In the genomic region with DNA sequence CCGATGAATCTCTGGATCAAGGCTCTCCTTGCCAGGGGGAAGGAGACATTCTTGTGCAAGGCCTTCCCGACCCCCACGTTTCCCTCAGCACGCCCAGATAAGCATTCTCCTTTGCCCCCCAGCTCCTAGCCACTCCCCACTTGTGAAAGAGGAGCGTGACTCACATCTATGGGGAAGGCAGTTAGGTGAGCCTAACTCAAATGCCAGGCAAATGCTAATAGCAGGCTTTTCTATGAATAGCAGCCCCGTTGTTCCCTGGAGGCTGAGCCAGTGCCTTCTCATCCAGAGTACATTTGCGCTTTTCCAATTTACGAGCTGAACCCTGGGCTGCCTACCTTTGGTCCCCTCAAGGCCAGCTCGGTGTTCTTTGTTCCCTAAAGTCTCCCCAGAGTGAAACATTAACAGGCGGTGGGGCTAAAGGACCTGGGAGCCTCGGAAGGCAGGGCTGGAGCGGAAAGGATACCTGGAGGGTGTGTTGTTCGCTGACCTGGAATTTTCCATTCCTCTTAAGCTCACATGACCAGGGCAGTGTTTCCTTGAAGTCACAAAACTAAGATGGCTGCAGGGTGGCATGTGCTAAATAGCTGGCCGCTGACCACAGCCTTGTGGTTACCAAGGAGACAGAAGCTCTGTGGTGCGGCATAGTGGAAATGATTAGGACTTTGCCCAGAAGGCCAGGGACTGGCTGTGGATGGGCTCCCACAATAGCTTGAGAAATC, we compare ENCODE assay signal across 8 mouse cellular contexts.
A peak's percentile ranks its signal among the peaks of the same experiment; 100 is the strongest.
DNase-seq lines count a peak whose midpoint lies in the region; ATAC-seq lines count a peak whose summit lies in the region.

No protein-coding gene starts in this region.

- H3K4me3 ChIP-seq in liver, embryonic 16.5 days (ENCODE audit: low read depth, low read length): no peak overlapping the region

- no peaks in the 10 kb centered on the region for H3K36me3 ChIP-seq in liver, embryonic 16.5 days (ENCODE audit: control insufficient read depth, insufficient read depth)

- H3K9me3 ChIP-seq in liver, embryonic 16.5 days (replicated peaks; ENCODE audit: control insufficient read depth, low read length): no peaks in the 10 kb centered on the region

- no peak overlapping the region for H3K9ac ChIP-seq in liver, embryonic 16.5 days (ENCODE audit: low read depth, low read length)

- H3K27ac ChIP-seq in liver, embryonic 16.5 days (ENCODE audit: low read length): peak overlapping the region; percentile 81

- peak; percentile 80 for ATAC-seq in liver, embryonic 16.5 days (ENCODE audit: low read depth)
- no peak for ATAC-seq in erythroid progenitor cell, adult 5-6 weeks (replicated peaks; ENCODE audit: low FRiP score, poor library complexity, severe bottlenecking)

- H3K4me1 ChIP-seq in liver, embryonic 16.5 days (ENCODE audit: control insufficient read depth, low read depth, low read length): no peaks in the 10 kb centered on the region; the same call in 1 of the 2 replicates

- H3K4me2 ChIP-seq in liver, embryonic 16.5 days (ENCODE audit: low read depth, low read length): no peak overlapping the region

- WGBS in liver, embryonic 16.5 days (ENCODE audit: insufficient replicate concordance): 47% methylated on average over 15 of the region's 15 CpGs

- H3K27me3 ChIP-seq in liver, embryonic 16.5 days (ENCODE audit: control insufficient read depth, insufficient read depth, low read depth, low read length): no peaks in the 10 kb centered on the region

- peak; percentile 70 to 73 for DNase-seq in cerebellum, postnatal 10 days
- no peak for DNase-seq in cerebellum, adult 8-10 months
- peak; percentile 81 for DNase-seq in adrenal gland, adult 2 months
- peak; percentile 85 for DNase-seq in kidney, adult 18-20 months
- peak; percentile 90 for DNase-seq in yolk sac, embryonic 10.5 days (ENCODE audit: low spot score)
- DNase-seq in right cerebral cortex, postnatal 14 days: no peak

Comparison
In these comparisons a context has a peak if more than half of its experiments do, and no peak if none do; other contexts are left out.
1. DNase-seq: peak in cerebellum, postnatal 10 days (2 of 2), adrenal gland, adult 2 months (single experiment), kidney, adult 18-20 months (single experiment) and yolk sac, embryonic 10.5 days (single experiment); none in cerebellum, adult 8-10 months (single experiment) and right cerebral cortex, postnatal 14 days (single experiment).